Mouse (Mus musculus) cortical plate, adult 2 months (tissue): ENCODE data around the gene Peg12. TPM values are rescaled to one million over a fixed set of nuclear protein-coding genes. Genes with fewer than 3 reads are reported as not detected.
A peak's percentile ranks its signal among the peaks of the same experiment; 100 is the strongest.

Source experiments
- H3K27ac ChIP-seq: fragments of 200-500 bp; 2 replicates; pipeline ENCODE4 v1.5.1; 2012; ENCODE audit warnings: low read length, control low read depth, inconsistent platforms; ENCODE audit not compliant: insufficient read depth
- H3K4me1 ChIP-seq: fragments of 200-500 bp; 2 replicates; pipeline ENCODE4 v1.6.1; 2011; ENCODE audit warnings: low read length; ENCODE audit not compliant: control insufficient read depth, insufficient read depth
- H3K4me3 ChIP-seq: fragments of 200-500 bp; 2 replicates; pipeline ENCODE4 v1.5.1; 2011; ENCODE audit warnings: mild to moderate bottlenecking, low read length, control low read depth; ENCODE audit not compliant: insufficient read depth
- CTCF ChIP-seq: fragments of 200-500 bp; IDR thresholded peaks from 2 replicates; pipeline ENCODE4 v1.5.1; 2011; ENCODE audit warnings: mild to moderate bottlenecking, control low read depth, low read length; ENCODE audit not compliant: insufficient read depth; ENCODE audit errors: extremely low read depth
- POLR2A ChIP-seq: fragments of 200-500 bp; IDR thresholded peaks from 2 replicates; pipeline ENCODE4 v1.6.1; 2011; ENCODE audit warnings: mild to moderate bottlenecking, low read length, control low read depth; ENCODE audit not compliant: insufficient read depth; ENCODE audit errors: extremely low read depth
- polyA plus RNA-seq: library from polyadenylated mRNA; depleted of rRNA; stranded (reverse); fragments of >200 nt; gene quantifications from 2 replicates; pipeline ENCODE4 v1.2.3, GENCODE M21; 2012; rRNA removed

Gene Peg12
- polyA plus RNA-seq, 1 experiment, result 0.15 TPM

DNA sequence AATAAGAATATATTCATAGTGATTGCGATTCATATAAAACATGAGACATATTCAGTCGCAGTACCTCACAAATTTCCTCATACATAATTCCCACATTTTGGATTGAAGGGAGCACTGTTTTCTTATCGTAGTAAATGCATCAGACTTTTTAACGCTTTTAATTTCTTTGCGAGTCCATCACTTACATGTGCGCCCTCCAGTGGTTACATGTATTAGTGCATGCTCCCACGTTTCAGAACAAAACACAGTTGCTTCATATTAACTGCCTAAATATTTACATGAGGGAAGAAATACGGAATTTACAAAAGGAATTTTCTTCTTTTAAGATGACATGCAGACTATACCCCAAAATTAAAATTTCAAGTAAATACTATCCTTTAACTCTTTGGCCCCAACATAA lies 36.0 kb downstream of the Peg12 start:
- H3K27ac ChIP-seq, result no peak overlapping the region
- no peak for TF ChIP-seq POLR2A
- TF ChIP-seq CTCF, result 0 out of 2 replicates have a peak, but pooled peaks have one; percentile 10

GRCm38 (mm10) chr7:62423210-62423609 lies 41.1 kb downstream of the Peg12 start:
- H3K4me3 ChIP-seq, result no peak overlapping the region
- no peaks in the 10 kb centered on the region for H3K4me1 ChIP-seq
- TF ChIP-seq POLR2A (no peak), CTCF (no peak)
- H3K27ac ChIP-seq, result no peak overlapping the region

More for the DNA sequence above, 36.0 kb downstream of the Peg12 start:
- Histone ChIP-seq H3K4me1 (no peaks in the 10 kb centered on the region), H3K4me3 (no peak overlapping the region)

DNA sequence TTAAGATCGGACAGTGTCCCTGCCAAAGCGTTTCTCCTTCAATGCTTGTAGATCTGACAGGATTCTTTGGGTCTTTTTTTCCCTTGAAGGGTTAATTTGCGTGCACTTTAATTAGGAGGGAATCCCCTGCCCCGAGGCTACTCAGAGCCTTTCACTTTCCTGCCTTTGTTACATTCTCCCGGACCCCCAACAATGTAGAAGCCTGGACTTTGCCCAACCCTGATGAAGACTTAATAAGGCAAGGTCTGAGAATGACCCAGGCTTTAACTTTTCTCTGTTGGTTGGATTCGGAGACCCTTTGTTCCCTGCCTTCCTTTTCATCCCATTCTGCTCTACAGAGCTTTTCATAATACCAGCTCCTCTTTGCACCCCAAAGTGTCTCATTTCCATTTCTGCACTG lies 43.7 kb downstream of the Peg12 start:
- Histone ChIP-seq H3K27ac (no peak overlapping the region), H3K4me1 (no peaks in the 10 kb centered on the region), H3K4me3 (no peak overlapping the region)
- no peak for TF ChIP-seq POLR2A

DNA sequence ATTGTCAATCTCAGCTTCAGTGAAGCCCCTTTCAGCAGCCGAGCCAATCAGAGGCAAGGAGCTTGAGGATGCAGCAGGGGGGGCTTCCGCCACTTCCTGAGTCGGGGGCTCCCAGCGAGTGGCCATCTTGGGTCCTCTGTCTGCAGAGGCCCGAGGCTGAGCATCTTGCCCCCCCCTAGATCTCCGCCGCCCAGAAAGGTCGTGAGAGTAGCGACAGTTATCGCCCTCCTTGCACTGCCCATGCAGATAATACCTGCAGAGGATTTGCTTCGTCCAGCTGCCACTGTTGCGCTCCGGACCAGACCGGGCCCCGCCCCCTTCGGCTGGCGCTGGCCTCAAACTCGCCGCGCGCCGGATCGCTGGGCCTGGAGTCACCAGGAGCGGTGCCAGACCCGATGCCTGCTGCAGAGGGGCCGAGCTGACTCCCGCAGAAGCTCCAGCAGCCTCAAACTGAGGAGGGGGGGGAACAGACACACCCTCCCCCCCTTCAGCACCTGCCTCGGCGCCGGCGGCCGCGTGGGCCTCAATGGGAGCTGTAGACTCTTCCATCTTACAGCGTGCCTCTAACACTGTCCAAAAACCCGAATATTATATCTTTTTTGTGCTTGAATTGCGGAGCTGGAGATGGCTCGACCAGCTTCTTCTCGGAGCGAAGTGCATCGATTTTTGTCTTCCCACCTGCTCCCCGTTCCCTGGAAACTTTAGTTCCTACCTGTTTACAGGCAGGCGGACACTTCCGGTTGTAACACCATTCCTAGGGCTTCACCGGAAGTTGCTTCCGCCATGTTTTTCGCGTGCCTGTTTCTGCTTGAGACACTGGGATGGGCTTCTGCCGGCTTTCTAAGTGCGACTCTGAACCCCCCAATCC lies 44.6 kb downstream of the Peg12 start, which contains the start of gene Mkrn3:
Gene Mkrn3 (minus strand): TSS at position 647 of the 868 bp plus-strand sequence.
- TF ChIP-seq CTCF, result no peak
- TF ChIP-seq POLR2A, result no peak
- Histone ChIP-seq H3K4me1 (no peaks in the 10 kb centered on the region), H3K4me3 (peak within 1 kb of the TSS; percentile 55), H3K27ac (peak within 1 kb of the TSS; percentile 56; the same call in 1 of the 2 replicates)

DNA sequence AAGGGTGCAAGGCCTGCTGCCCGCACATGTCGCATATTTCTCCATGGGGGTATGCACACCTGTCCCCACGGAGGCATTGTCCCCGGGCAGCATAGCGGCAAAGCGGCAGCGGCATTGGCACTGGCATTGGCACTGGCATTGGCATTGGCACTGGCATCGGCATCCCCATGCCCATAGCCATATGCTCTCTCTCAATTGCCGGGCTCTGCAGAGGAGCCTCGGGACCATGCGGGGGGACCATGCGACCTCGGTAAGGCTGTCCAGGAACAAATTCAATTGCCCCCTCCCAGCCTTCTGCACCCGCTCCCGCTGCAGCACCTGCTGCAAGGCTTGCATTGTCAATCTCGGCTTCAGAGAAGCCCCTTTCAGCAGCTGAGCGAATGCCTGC lies 45.2 kb downstream of the Peg12 start:
- Histone ChIP-seq H3K4me1 (no peaks in the 10 kb centered on the region), H3K4me3 (peak overlapping the region; percentile 55; the same call in 1 of the 2 replicates), H3K27ac (no peak overlapping the region)
- no peak for TF ChIP-seq CTCF
- TF ChIP-seq POLR2A, result no peak

GRCm38 (mm10) chr7:62418346-62418745 lies 46.0 kb downstream of the Peg12 start:
- Histone ChIP-seq H3K27ac (no peak overlapping the region), H3K4me1 (no peaks in the 10 kb centered on the region), H3K4me3 (no peak overlapping the region)
- TF ChIP-seq CTCF (no peak), POLR2A (no peak)

- no peak overlapping the region for H3K4me3 ChIP-seq
- H3K4me1 ChIP-seq, result no peaks in the 10 kb centered on the region
- TF ChIP-seq CTCF (no peak), POLR2A (no peak)
- H3K27ac ChIP-seq, result no peak overlapping the region
Observed at GRCm38 (mm10) chr7:62416173-62416572, 48.1 kb downstream of the Peg12 start.

DNA sequence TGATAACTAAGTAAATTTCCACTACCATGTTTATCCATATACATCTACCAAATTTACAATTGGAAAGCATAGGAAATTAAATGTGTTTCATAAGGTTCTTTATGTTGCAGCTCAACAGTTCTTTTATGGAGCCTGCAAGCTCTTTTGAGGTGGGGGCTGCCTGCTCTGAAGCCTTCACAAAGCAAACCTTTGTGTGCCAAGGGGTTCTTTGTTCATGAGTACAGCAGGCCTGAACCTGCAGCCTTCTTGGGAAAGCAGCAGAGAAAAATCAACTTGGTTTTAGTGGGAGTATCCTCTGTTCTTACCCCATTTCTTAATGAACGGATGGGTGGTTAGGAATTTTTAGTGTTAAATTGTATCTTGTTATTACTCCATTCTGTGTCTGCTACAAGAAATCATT lies 49.1 kb downstream of the Peg12 start:
- H3K4me1 ChIP-seq, result no peaks in the 10 kb centered on the region
- TF ChIP-seq POLR2A (no peak), CTCF (no peak)
- H3K4me3 ChIP-seq, result no peak overlapping the region
- no peak overlapping the region for H3K27ac ChIP-seq

Other genes with a start within 250 kb of the Peg12 start
- gene Ndn, start 117.9 kb downstream of the Peg12 start, polyA plus RNA-seq, result 116 and 117 TPM in 2 replicates
- 0.52 and 0.57 TPM in 2 replicates for gene Magel2, start 87.5 kb downstream of the Peg12 start, polyA plus RNA-seq
- gene Mkrn3, start 44.4 kb downstream of the Peg12 start, polyA plus RNA-seq, result 1.5 and 1.8 TPM in 2 replicates